Mouse (Mus musculus) heart, adult 2 months (tissue): ENCODE measurements around the gene Pgc.

ENCODE experiments used
- CTCF ChIP-seq: fragments of 200-600 bp; IDR thresholded peaks from 2 replicates; pipeline ENCODE4 v1.8.1; 2022; ENCODE audit warnings: antibody characterized with exemption, mild to moderate bottlenecking, moderate library complexity
- POLR2A ChIP-seq: fragments of 200-500 bp; IDR thresholded peaks from 2 replicates; pipeline ENCODE4 v1.6.1; 2011; ENCODE audit warnings: mild to moderate bottlenecking, low read depth, low read length, control low read depth; ENCODE audit not compliant: insufficient read depth

DNA sequence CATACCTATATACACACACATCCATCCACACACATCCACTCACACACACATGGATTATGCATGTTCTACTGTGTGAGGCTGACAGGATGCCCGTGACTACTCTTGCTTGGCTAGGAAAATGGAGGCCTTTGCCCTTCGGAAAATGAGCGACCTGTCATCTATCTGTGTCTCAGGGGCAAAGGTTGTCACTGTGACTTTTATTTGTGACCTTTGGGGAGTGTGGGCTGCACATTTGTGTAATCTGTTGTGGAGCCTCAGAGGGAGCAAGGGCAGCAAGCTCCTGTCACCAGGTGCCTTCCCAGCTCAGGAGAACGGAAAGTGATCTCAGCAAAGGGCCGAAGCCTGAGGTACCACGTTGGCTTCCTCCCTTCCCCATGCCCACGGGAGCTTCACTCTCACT is 35.4 kb downstream of the Pgc start:
- TF ChIP-seq POLR2A, result no peak
- TF ChIP-seq CTCF, result no peak
